Mouse (Mus musculus) layer of hippocampus, postnatal 25 days (tissue): ENCODE measurements around the gene Snrpd3. TPM values are rescaled to one million over a fixed set of nuclear protein-coding genes. Genes with fewer than 3 reads are reported as not detected.
"Not testable (repeated sequence)": the region's sequence is repeated elsewhere in the genome, so short reads cannot be mapped to it uniquely, and the experiment has no call there.

ENCODE experiments used
- DNase-seq, 2 experiments: peaks; one replicate each; pipeline ENCODE4 v3.0.0; 2022; ENCODE audit warnings: mixed read lengths in 2 of 2, low spot score in 1 of 2; ENCODE audit errors: extremely low spot score in 1 of 2
- total RNA-seq, 2 experiments: library from RNA; stranded (reverse); gene quantifications; 2 replicates each; pipeline ENCODE4 v1.2.3; 2021

Snrpd3 gene
- 10 to 100 TPM; 70.6 to 77.7 TPM for total RNA-seq

GRCm38 (mm10) chr10:75517073-75517757 is at the start of gene Snrpd3:
Gene Snrpd3, plus strand, starts transcription at chr10:75517551.
- peak; percentile 65 to 73 for DNase-seq

DNA sequence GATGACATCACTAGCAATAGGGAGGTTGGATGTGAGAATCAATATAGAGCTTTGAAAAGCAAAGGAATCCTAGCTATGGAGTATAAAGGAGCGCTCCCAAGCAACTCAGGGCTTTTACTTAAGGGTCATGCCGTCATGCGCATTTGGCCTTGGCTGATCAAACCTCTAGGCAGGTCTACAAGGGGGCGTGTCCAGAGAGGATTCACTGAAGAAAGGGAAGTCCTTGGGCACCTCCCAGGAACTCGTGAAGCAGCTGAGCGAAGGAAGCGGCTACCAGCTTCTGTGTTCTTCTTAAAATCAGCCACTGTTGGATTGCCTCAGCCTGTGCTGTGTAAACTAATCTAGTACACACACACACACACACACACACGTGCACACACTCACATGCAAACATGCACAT is 43.9 kb upstream of the Snrpd3 start:
- no peak for DNase-seq

DNA sequence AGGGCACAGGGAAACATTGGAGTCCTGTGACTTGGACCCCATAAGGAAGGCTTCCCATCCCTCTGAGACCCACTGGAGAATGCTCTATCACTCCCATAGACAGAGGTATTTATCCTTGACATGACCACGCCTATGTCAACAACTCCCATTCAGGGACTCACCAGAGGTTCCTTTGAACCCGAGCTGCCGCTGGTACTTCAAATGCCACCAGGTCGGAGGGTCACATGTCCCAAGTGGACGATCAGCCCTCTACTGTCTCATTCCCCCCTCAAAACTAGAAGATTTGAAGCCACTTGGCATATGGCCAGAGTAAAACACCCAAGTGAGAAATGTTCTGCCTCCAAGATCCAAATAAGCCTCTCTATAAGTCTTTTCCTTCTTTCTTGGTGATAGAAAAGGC is 42.8 kb upstream of the Snrpd3 start:
- DNase-seq: no peak

DNA sequence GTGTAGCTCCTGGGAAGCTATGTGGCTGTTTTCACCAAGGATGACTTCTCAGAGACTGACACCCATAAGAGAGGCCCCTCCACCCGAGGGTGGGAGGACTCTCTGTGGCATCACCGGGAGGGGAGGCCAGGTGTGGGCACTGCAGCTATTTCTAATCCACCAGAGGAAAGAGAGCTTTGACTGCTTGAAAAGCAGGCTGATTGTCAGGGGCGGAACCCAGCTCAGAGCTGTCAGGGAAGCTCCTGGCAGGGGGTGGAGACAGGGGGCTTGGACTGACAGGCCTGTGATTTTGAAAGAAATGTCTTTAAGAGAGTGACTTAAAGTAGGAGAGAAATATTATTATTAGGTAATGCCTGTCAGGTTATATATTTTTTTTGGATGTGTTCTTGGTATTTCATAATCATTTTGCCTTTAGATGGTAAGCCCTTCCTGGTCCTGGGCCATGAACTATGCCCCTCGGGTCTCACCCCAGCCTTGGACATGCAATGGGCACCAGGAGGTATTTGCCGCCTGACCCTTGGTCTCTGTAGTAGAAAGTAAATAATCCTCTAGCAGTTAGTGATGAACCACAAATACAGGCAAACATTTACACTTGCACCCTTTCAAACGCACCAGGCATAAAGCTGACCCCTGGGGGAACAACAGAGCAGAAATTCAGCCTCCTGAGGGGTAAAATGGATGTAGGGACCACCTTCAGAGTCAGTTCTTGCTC is 42.1 kb upstream of the Snrpd3 start:
- not testable (repeated sequence) for DNase-seq

- no peak for DNase-seq
Observed at GRCm38 (mm10) chr10:75477034-75477433, 40.3 kb upstream of the Snrpd3 start.

DNA sequence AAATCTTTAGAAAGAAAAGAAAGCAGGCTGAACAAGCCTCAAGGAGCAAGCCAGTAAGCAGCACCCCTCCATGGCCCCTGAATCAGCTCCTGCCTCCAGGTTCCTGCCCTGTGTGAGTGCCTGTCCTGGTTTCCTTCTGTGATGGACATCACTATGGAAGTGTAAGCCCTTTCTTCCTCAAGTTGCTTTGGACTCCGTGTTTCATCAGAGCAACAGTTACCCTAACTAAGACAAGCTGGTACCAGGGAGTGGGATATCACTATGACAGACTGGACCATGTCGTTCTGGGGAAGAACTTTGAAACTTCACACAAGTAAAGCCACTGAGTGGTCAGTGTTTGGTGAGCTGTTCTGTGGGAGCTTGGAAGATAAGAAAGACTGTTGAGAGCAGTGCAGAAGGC is 37.4 kb upstream of the Snrpd3 start:
- DNase-seq: no peak

- DNase-seq: no peak
Observed at GRCm38 (mm10) chr10:75481703-75482102, 35.6 kb upstream of the Snrpd3 start.

- DNase-seq: no peak
Observed at GRCm38 (mm10) chr10:75482271-75482670, 35.1 kb upstream of the Snrpd3 start.

DNA sequence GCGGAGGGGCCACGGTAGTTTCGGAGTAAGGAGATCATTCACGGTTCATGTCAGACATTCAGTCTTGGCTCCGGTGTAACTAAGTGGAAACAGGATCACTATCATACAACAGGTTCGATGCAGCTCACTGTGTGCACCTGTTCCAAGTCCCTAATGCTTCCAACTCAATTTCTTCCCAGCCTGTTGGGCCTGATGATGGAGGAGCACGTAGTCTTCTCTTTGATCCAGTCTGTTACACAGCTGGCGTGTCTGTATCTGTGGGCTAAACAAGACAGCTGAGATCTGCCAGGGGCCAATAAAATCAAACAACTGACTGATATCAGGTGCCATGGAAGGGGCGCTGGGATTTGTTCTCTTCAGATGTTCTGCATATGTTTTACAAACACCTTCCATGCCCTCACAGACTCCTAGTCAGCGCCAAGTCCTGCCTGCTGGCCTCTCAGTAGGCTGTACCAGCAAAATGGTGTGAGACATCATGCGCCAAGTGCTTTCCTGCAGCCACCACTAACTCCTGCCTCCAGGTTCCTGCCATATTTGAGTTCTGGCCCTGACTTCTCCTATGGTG is 34.4 kb upstream of the Snrpd3 start:
- DNase-seq: no peak

DNA sequence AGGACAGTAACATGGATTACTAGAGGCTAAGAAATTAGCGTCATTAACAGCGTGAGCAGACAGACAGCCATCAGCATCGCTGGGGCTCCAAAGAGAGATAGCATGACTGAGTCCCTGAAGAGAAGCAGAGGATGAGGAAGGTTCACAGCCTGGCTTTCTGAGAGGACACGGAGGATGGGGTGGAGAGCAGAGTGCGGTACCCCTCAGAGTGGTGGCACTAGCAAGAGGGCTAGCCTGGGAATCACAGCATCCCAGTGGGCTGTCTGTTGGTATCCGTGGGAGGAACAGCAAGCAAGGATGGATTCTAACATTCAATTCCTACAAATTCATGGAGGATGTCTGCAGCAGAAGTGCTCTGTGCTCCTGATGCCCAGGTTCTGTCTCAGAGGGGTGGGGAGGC is 33.3 kb upstream of the Snrpd3 start:
- DNase-seq: no peak

- no peak for DNase-seq
Observed at GRCm38 (mm10) chr10:75484767-75485166, 32.6 kb upstream of the Snrpd3 start.

- DNase-seq: peak; percentile 67 to 92
Observed at GRCm38 (mm10) chr10:75486086-75486979, 31.0 kb upstream of the Snrpd3 start.

DNA sequence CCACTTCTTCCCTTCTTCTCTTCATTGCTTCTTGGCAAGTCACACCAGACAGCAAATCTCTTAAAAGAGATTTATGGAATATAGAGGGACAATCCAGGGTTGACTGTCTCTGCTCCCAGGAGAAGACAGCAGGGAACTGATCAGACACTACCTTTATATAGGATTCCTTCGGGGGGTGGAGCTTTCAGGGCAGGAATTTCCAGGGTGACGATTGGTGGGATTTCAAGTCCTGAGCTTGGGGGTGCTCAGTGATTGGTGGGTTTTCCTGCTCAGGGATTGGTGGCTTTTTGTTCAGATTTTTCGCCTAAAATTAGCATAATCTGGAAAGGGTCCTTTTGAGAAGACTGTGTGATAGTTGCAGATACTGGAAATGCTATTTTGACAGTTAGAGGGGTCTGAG is 30.2 kb upstream of the Snrpd3 start:
- no peak for DNase-seq

DNA sequence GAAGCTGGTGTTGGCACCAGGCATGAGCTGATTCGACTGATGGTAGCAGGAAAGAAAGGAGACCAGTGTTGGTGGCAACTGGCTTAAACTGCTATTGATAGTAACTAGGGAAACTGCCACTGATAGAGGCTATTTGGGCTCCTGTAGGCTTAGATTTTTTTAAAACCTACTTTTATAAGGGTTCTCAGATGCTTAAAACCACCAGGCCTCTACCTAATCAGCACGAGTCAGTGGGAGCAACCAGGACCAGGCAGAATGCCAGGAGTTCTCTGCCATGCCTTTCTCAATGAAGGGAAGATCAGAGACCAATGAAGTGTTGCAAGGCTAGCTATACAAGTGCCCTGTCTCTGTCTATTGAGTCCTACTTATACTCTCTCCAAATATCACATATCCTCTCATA is 27.8 kb upstream of the Snrpd3 start:
- no peak for DNase-seq

- DNase-seq: no peak
Observed at GRCm38 (mm10) chr10:75490731-75491130, 26.6 kb upstream of the Snrpd3 start.

- DNase-seq: no peak
Observed at GRCm38 (mm10) chr10:75491234-75491935, 26.0 kb upstream of the Snrpd3 start.

GRCm38 (mm10) chr10:75491936-75492262 is 25.5 kb upstream of the Snrpd3 start:
- no peak for DNase-seq

DNA sequence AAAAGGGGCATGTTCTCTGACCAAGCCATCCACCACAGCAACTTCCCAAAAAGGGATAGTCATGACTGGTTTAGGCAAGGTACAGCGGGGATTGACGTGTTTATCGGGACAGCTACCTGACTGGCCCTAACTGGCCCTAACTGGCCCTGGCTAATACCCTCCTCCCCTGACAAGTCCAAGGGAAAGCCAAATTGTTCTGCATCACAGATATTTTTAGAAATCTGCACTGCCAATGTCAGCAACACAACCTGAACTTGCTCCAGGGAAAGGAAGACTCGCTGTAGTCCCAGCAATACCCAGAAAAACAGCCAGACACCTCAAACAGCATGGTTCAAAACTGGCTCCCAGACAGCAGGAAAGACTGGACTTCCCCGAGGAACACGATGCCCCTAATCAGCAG is 22.0 kb upstream of the Snrpd3 start:
- DNase-seq: no peak

- DNase-seq: no peak
Observed at GRCm38 (mm10) chr10:75495921-75496320, 21.4 kb upstream of the Snrpd3 start.

DNA sequence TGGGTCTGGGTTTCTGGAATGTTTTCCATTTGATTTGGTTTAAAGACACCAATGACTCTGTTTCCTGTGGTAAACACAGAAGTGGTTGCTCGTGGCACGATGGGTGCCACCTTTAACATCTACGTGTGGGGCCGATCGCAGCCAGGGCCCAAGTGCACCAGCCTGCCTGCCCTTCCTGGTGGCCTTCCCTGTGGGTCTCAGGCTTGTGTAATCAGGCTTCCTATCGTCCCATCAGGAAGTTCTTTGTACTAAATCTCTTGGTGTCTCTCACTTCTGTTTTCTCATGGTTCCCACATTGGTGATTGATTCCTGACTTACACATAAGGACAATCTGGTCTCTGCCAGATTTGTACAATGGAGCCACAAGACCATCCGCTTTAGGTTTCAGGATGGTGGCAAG is 18.1 kb upstream of the Snrpd3 start:
- DNase-seq: not testable (repeated sequence)
